In genomic region chr13:111236461-111236864, GRCm38 (mm10) we compare ENCODE assay signal across 19 mouse cellular contexts. TPM values are rescaled to one million over a fixed set of nuclear protein-coding genes. Genes with fewer than 3 reads are reported as not detected.
DNase-seq lines count a peak whose midpoint lies in the region; ATAC-seq lines count a peak whose summit lies in the region.
"Had no signal": no experiment of that assay in that cellular context is flagged by ENCODE, and none has a peak within 500 bp of the region (broad histone marks: within the 10 kb centered on the region; RNA-seq: fewer than 3 reads in every experiment).

No protein-coding gene starts in this region.

- WGBS in heart, embryonic 13.5 days, result 62% methylated on average over 9 of the region's 9 CpGs
- 44% methylated on average over 9 of the region's 9 CpGs for WGBS in lung, embryonic 15.5 days
- WGBS in embryonic facial prominence, embryonic 11.5 days, result 39% methylated on average over 9 of the region's 9 CpGs
- 22% methylated on average over 9 of the region's 9 CpGs for WGBS in limb, embryonic 13.5 days

- H3K9ac ChIP-seq in heart, embryonic 13.5 days, result no peak overlapping the region
- H3K9ac ChIP-seq in lung, embryonic 15.5 days, result no peak overlapping the region
- no peak overlapping the region for H3K9ac ChIP-seq in embryonic facial prominence, embryonic 11.5 days (replicated peaks; ENCODE audit: low read length)
- H3K9ac ChIP-seq in limb, embryonic 13.5 days, result no peak overlapping the region
- H3K9ac ChIP-seq: forebrain, embryonic 15.5 days; midbrain, embryonic 12.5 days had no signal

- H3K4me1 ChIP-seq in heart, embryonic 13.5 days, result peaks cover 23% of the 10 kb centered on the region
- peaks cover 30% of the 10 kb centered on the region for H3K4me1 ChIP-seq in lung, embryonic 15.5 days
- H3K4me1 ChIP-seq in embryonic facial prominence, embryonic 11.5 days (ENCODE audit: control insufficient read depth, insufficient read depth, low read length), result no peaks in the 10 kb centered on the region; the same call in 1 of the 2 replicates
- H3K4me1 ChIP-seq in limb, embryonic 13.5 days, result peaks cover 22% of the 10 kb centered on the region

- intact Hi-C loops in heart, postnatal 14 days (cut with DNase I), result loop anchor here (5.0 to 10.0 kb wide), 3 partner anchors 369 to 612 kb away; no protein-coding TSS in a partner anchor

- DNase-seq in heart, postnatal 14 days, result no peak
- no peak for DNase-seq in lung, postnatal 36 days
- DNase-seq in embryonic facial prominence, embryonic 11.5 days (ENCODE audit: low spot score), result peak; percentile 78
- no peak for DNase-seq in frontal cortex, postnatal 36 days (ENCODE audit: low spot score in 2 of 2)
- DNase-seq in adrenal gland, adult 18-20 months (ENCODE audit: low spot score in 2 of 2), result no peak
- DNase-seq: kidney, adult 9 months; thymus, adult 2 months had no signal

- H3K36me3 ChIP-seq in heart, embryonic 13.5 days, result no peaks in the 10 kb centered on the region
- no peaks in the 10 kb centered on the region for H3K36me3 ChIP-seq in lung, embryonic 15.5 days
- H3K36me3 ChIP-seq in embryonic facial prominence, embryonic 11.5 days (replicated peaks; ENCODE audit: control insufficient read depth, insufficient read depth, low read depth, low read length), result no peaks in the 10 kb centered on the region
- H3K36me3 ChIP-seq in limb, embryonic 13.5 days, result no peaks in the 10 kb centered on the region
- H3K36me3 ChIP-seq: forebrain, embryonic 15.5 days; midbrain, embryonic 12.5 days had no signal

- peak overlapping the region; percentile 33; the same call in 1 of the 2 replicates for H3K27ac ChIP-seq in heart, embryonic 13.5 days (replicated peaks)
- H3K27ac ChIP-seq in lung, embryonic 15.5 days, result peak overlapping the region; percentile 88
- peak overlapping the region; percentile 23; the same call in 1 of the 2 replicates for H3K27ac ChIP-seq in embryonic facial prominence, embryonic 11.5 days (replicated peaks; ENCODE audit: low read depth, low read length)
- H3K27ac ChIP-seq in limb, embryonic 13.5 days, result peak overlapping the region; percentile 55; the same call in 1 of the 2 replicates
- H3K27ac ChIP-seq: midbrain, embryonic 12.5 days had no signal

- H3K4me3 ChIP-seq in heart, embryonic 13.5 days, result no peak overlapping the region
- no peak overlapping the region for H3K4me3 ChIP-seq in lung, embryonic 15.5 days
- no peak overlapping the region for H3K4me3 ChIP-seq in embryonic facial prominence, embryonic 11.5 days (ENCODE audit: low read depth, low read length)
- no peak overlapping the region for H3K4me3 ChIP-seq in limb, embryonic 13.5 days
- H3K4me3 ChIP-seq: erythroblast, embryonic 14.5 days; forebrain, embryonic 15.5 days; midbrain, embryonic 12.5 days had no signal

- peaks cover 11% of the 10 kb centered on the region; the same call in 1 of the 2 replicates for H3K9me3 ChIP-seq in heart, embryonic 13.5 days
- no peaks in the 10 kb centered on the region; the same call in 1 of the 2 replicates for H3K9me3 ChIP-seq in lung, embryonic 15.5 days
- H3K9me3 ChIP-seq in embryonic facial prominence, embryonic 11.5 days (replicated peaks; ENCODE audit: control insufficient read depth, low read length), result no peaks in the 10 kb centered on the region; the same call in 1 of the 2 replicates
- peaks cover 8% of the 10 kb centered on the region for H3K9me3 ChIP-seq in limb, embryonic 13.5 days
- H3K9me3 ChIP-seq: forebrain, embryonic 15.5 days had no signal

- no peak overlapping the region for H3K4me2 ChIP-seq in heart, embryonic 13.5 days
- H3K4me2 ChIP-seq in lung, embryonic 15.5 days, result no peak overlapping the region
- no peak overlapping the region for H3K4me2 ChIP-seq in embryonic facial prominence, embryonic 11.5 days (ENCODE audit: low read depth, low read length)
- no peak overlapping the region for H3K4me2 ChIP-seq in limb, embryonic 13.5 days (replicated peaks)
- H3K4me2 ChIP-seq: forebrain, embryonic 15.5 days; midbrain, embryonic 12.5 days had no signal

- H3K27me3 ChIP-seq in heart, embryonic 13.5 days (replicated peaks), result no peaks in the 10 kb centered on the region
- no peaks in the 10 kb centered on the region for H3K27me3 ChIP-seq in lung, embryonic 15.5 days
- no peaks in the 10 kb centered on the region for H3K27me3 ChIP-seq in embryonic facial prominence, embryonic 11.5 days (ENCODE audit: control insufficient read depth, insufficient read depth, low read length)
- no peaks in the 10 kb centered on the region for H3K27me3 ChIP-seq in limb, embryonic 13.5 days
- H3K27me3 ChIP-seq: forebrain, embryonic 15.5 days; midbrain, embryonic 12.5 days had no signal

- ATAC-seq in heart, embryonic 13.5 days (ENCODE audit: extremely low read depth, insufficient number of reproducible peaks, low FRiP score, low TSS enrichment), result no peak
- no peak for ATAC-seq in lung, embryonic 15.5 days (ENCODE audit: borderline replicate concordance, extremely low read depth, low FRiP score, low TSS enrichment)
- ATAC-seq in embryonic facial prominence, embryonic 11.5 days (replicated peaks; ENCODE audit: insufficient number of reproducible peaks, low FRiP score, low TSS enrichment, low read depth), result no peak; the same call in 1 of the 2 replicates
- peak; percentile 75 for ATAC-seq in limb, embryonic 13.5 days (ENCODE audit: low FRiP score, low read depth)
- ATAC-seq: activated CD4-positive, CD25-positive, alpha-beta regulatory T cell, adult 4 months had no signal

RNA-seq across cellular contexts. Expression of gene Actbl2, which starts 18.4 kb away (rescaled TPM):
- not detected in 2 replicates for polyA plus RNA-seq in heart, embryonic 13.5 days (2015; fragmentation: Nextera tagmentation; extraction: Ambion mirVana)
- not detected for total RNA-seq in heart, postnatal 14 days (2021)
- not detected in 2 replicates for polyA plus RNA-seq in lung, embryonic 15.5 days (2015; fragmentation: Nextera tagmentation; extraction: Ambion mirVana)
- polyA plus RNA-seq in embryonic facial prominence, embryonic 11.5 days (2014; fragmentation: Nextera tagmentation; extraction: Ambion mirVana), result not detected in 2 replicates
- not detected in 2 replicates for polyA plus RNA-seq in limb, embryonic 13.5 days (2015; fragmentation: Nextera tagmentation; extraction: Ambion mirVana)
- total RNA-seq in adrenal gland, adult 18-20 months (2021), result under 1 TPM in 1 of 2 experiments, not detected in 1; 0.16 TPM
- total RNA-seq: gastrocnemius, adult 8-10 months; heart, adult 18-20 months; left cerebral cortex, postnatal 25 days had no signal
- polyA plus RNA-seq: erythroblast, embryonic 14.5 days; forebrain, embryonic 15.5 days; heart, postnatal 0 days; liver, embryonic 16.5 days; midbrain, embryonic 12.5 days; thymus, adult 2 months had no signal

Comparison
In these comparisons a context has a peak if more than half of its experiments do, and no peak if none do; other contexts are left out.
1. H3K27ac ChIP-seq: peak in every context shown above with its lines; median percentile 88 in lung, embryonic 15.5 days; 55 in limb, embryonic 13.5 days; 33 in heart, embryonic 13.5 days; 23 in embryonic facial prominence, embryonic 11.5 days.